Mouse (Mus musculus) urinary bladder, adult 2 months (tissue): ENCODE measurements at regions not wholly inside any gene's neighbourhood (a gene's known extent, or its start where the extent isn't known, plus 50 kb on each side); places are given as distances from the start of the nearest gene placed in this dataset.
"Not testable (repeated sequence)": the region's sequence is repeated elsewhere in the genome, so short reads cannot be mapped to it uniquely, and the experiment has no call there.

Experiments
- DNase-seq: peaks from one replicate; pipeline ENCODE4 v3.0.0; 2022; ENCODE audit warnings: low spot score

DNA sequence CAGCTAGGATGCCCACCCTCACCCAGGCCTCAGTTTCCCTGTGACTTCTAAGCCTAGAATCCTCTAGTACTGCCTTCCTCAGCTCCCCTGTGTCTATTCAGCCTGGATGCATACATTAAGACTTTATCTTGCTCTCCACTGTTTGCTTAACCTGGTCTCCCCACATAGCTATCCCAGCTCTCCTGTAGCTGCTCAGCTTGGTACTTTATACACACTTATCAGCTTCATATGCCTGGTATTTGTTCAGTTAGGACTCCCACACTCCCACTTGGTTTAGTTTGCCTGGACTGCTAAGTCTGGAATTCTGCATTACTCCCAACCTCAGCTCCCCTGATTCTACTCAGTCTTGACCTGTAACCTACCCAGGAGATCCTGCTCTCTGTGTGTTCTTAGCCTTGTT, 147.7 kb downstream of the Tmem121 start:
- peak; percentile 2 for DNase-seq

DNA sequence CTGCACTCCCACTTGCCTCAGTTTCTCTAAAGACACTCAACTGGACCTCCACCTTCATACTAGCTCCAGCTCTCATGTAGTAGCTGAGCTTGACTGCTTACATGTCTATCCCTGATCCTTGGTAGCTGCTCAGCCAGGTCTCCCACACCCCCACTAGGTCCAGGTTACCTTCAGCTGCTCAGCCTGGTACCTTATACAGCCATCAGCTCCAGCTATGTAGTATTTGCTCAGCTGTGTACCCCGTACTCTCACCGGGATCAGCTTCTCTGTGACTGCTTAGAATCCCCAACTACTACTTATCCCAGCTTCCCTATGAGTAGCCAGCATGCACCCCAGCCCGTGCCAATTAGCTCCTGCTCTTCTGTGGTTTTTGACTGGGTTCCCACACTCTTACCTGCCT, 148.1 kb downstream of the Tmem121 start:
- not testable (repeated sequence) for DNase-seq

DNA sequence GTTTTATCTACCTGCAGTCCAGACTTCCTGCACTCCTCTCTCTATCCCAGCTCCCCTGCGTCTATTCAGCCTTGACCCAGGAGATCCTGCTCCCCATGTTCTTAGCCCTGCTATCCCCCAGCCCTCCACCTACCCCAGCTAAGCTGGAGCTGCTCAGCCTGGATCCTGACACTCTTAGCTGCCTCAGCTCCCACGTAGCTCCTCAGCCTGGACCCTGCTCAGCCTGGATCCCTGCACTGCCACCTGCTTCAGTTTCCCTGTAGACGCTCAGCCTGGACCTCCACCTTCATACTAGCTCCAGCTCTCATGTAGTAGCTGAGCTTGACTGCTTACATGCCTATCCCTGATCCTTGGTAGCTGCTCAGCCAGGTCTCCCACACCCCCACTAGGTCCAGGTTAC, 151.5 kb downstream of the Tmem121 start:
- peak; percentile 13 for DNase-seq

DNA sequence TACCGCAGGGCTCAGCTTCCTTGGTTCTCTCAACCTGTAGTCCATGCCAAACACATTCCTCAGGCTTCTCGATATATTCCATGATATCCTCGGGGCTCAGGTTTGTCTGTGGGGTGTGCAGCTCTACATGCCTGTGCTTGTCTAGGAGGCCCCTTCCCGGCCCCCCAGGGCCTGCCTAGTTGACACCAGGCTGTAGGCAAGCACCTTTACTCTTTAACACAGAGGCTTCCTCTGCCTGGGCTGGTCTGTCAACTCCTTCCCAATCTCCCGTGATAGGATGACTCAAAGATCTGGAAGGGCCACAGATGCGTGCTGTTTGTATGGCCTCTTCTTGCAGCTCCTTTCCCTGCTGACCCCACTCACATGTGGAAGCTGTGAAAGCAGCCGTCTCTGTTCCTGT, 150.4 kb upstream of the Adam6b start:
- no peak for DNase-seq

DNA sequence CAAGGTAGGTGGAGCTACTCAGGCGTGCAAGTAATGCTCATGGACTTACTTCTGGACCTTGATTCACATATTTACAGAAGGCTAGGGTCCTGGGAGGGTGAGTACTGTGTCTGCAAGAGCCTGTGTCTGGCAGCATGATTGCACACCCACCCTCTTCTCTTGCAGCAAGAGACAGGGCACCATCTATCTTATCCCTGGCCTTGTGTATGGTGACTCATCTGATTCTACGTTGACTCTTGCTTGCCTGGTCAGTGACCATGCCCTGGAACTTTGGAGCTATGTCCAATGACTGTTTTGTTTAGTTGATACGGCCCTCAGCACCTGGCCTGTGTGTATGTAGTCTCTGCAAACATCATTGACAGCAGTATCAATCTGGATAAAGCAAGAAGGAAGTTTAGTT, 148.3 kb upstream of the Adam6b start:
- DNase-seq = peak; percentile 3

DNA sequence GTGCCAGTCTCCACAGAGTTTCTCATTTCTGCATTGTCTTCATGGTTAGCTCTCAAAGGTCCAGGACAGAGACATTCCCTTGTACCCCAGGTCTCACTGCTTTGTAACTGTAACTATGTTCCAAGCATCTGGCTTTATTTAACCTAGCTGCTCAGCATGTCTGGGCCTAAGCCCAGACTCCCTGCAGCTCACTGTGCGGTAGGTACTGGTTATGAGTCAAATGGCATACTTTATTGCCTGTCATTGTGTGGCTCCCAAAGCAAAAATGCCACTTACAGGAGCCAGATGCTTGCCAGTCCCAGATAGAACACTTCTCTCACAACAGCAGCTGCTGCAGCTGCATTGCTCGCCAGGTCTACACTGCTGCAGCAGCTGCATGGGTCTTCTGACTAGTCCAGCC, 134.2 kb upstream of the Adam6b start:
- DNase-seq = no peak

DNA sequence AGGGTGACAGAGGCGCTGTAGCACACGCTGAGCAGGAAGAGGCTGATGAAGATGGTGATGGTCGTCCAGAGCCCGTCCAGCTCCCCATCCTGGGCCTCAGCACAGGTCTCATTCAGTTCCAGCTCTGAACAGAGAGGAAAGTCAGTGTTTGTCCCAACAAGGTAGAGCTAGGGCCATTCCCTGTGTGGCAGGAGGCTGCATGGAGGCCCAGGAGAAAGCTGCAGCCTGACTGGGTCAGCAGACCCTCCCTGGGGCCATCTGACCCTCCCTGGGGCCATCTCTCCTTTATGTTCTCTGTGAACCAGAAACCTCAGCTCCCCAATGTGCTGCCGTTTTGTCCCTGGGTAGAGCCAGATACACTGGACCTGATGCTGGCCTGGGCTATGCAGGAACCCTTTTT, 131.2 kb upstream of the Adam6b start:
- DNase-seq = no peak

DNA sequence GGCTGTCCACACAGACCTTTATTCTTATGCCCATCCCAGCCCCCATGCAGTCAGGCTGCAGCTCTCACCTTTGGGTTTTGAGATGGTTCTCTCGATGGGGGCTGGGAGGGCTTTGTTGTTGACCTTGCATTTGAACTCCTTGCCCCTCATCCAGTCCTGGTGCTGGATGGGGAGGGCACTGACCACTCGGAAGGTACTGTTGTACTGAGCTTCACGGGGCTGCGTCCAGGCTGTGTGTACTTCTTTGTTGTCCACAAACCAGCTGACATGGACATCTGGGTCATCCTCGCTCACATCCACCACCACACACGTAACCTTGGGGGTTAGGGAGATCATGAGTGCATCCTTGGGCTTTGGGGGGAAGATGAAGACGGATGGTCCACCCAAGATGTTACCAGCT, 129.3 kb upstream of the Adam6b start:
- no peak for DNase-seq

DNA sequence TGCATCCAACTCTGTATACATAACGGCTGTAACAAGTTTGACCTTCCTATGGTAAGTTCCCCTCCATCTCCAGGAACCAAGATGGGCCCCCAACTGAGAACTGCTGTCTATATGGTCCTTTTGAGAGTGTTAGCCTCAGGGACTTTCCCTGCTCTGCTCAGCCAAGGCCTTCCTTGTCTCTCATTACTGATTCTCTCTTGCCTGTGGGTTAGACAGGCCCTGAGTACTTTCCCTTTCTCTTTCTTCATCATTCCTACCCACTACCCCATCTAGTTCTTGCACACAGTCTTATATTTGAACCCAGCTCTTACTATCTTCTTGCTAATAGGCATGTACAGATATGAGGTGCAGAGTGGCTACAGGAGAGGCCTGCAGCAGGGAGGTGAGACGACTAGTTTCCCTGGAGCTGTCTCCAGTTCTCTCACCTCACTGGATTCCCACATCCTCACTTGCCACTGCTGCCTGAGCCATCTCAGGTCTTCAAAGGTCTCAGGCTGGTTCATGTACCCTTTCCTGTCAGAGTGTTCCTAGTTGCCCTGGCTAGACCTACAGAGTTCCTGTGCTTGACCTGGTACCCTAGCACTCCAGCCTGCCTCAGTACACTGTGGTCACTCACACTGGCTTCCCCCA, 126.8 kb upstream of the Adam6b start:
- no peak for DNase-seq

DNA sequence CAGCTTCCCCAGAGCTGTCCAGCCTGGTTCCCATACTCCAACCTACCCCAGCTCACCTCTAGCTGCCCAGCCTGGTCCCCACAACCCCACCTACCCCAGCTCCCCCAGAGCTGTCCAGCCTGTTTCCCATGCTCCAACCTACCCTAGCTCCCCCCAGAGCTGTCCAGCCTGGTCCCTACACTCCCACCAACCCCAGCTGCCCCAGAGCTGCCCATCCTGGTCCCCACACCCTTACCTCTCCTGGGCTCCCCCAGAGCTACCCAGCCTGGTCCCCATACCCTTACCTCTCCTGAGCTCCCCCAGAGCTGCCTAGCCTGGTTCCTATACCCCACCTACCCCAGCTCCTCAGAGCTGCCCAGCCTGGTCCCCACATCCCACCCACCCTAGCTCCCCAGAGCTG, 125.3 kb upstream of the Adam6b start:
- DNase-seq = no peak

DNA sequence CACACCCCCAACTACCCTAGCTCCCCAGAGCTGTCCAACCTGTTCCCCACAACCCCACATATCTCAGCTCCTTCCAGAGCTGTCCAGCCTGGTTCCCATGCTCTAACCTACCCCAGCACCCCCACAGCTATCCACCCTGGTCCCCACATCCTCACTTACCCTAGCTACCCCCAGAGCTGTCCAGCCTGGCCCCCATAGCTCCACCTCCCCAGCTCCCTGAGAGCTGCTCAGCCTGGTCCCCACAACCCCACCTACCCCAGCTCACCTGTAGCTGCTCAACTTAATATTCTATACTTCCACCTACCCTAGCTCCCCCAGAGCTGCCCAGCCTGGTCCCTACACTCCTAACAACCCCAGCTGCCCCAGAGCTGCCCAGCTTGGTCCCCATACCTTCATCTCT, 124.9 kb upstream of the Adam6b start:
- DNase-seq = no peak

DNA sequence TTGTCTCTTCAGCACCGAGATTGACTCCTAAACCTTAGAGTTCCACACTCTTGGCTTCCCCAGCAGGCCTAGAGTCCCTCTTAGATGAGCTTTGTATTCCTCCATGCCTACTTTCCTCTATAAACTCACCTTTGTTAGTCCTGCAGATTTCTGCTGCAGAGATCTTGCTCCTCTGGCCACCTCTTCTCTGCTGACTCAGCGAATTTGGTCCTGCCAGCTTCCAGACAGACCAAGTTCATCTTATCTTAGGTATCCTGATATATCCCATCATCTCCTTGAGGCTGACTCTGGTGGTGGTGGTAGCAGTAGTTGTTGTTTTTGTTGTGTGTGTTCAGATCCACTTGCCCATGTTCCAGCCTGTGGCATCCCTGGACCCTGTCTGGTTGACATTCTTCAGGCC, 123.5 kb upstream of the Adam6b start:
- no peak for DNase-seq

DNA sequence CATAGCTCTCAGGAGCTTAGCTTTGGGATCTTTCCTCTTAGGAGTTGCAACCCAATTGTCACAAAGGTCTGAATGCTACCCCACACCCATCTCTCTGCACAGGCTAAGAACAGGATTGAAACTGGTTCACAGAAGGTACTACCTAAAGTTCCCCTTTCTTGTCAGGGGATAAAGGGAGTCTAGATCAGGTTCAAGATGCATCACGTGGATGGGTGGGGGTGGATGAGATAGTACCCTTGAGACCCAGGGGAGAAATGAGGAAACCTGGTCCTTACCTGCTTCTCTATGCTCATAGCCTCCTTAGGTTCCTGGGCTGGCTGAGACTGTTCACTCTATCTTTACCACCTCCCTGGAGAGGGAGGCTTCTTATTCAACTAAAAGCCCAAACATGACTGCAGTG, 122.9 kb upstream of the Adam6b start:
- DNase-seq = no peak

DNA sequence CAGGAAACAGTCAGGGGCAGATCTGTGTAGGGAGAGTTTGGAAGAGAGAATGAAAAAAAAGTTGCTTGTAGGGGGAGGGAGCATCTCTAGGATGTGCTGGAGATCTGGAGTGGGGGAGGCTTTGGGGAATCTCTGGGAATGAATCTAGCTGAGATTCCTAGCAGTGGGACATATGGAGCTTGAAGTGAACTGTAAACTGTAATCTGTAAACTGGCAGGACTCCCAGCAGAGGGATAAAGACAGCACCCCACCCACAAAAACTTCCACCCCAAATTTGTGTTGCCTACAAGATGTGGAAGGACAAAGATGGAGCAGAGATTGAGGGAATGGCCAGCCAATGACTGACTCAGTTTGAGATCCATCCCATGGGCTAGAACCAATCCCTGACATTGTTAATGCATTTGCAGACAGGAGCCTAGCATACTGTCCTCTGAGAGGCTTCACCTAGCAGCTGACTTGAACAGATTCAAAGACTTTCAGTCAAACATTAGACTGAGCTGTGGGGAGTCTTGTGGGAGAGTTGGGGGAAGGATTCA, 87.7 kb upstream of the Adam6b start:
- no peak for DNase-seq

DNA sequence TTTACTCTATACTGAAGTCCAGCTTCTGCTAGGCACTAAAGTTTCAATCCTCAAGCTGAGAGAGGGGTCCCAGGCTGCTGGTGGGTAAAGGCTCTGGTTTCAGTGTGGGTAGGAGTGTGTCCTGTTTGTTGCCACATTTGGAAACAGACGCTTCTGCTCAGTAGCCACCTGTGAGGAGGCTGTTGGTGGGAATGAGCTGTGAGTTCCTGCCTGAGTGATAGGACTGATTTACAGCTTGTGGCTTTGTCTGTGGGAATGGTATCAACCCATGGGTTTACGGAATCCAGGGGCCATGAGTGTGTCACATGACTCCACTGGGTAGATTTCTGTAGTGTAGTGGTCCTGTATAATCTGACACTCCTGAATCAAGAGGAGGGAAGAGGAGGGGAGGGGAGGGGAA, 86.5 kb upstream of the Adam6b start:
- DNase-seq = no peak

DNA sequence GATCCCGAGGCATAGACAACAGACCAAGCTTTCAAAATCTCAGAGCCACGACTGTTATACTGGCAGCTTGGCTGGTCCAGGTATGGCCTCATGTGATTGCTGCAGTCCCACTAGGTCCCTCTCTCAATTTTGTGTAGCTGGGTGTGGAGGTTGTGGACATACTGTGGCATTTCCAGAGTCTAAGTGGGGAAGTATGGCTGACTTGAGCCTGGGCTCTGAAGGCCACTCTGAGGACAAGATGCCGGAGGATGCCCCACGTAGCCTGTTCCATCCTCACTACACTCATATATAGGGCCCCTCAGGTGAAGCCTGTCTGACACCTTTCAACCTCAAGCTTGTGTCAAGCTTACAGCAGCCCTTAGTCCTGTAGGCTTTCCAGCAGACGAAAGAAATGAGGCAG, 78.2 kb upstream of the Adam6b start:
- DNase-seq = no peak

DNA sequence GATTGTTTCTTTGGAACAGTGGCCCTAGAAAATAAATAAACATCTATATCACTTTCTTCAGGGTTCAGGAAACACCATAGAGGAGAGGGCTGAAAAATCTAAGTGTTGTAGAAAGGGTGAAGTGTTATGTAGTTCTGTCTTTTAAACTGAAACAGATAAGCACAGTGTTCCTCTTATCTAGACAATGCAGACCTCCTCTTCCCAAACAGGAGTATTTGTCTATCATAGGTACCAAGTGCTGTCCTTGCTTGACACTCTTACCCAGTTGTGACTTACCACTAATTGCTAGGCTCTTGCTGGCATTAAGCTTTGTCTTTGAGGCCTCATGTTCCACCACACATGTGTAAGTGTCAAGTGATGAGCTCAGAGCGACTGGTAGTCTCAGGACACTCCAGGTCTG, 75.3 kb upstream of the Adam6b start:
- no peak for DNase-seq

DNA sequence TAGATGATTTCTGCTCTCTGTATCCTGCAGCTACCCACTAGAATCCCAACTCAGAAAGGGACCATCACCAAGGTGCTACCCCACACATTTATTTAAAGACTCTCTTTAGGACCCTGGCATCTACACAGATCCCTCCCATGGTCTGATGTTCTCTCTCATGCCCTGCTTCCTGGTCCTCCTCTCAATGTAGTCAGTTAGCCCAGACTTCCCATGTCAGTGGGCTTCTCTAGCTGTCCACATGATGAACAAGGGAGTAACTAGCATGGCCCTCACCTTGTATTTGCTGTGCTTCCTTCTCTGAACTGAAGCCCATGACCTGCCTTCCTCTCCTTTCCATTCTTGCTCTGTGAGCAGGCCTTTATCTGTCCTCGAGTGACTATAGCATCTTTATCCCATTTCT, 71.8 kb upstream of the Adam6b start:
- DNase-seq = no peak

DNA sequence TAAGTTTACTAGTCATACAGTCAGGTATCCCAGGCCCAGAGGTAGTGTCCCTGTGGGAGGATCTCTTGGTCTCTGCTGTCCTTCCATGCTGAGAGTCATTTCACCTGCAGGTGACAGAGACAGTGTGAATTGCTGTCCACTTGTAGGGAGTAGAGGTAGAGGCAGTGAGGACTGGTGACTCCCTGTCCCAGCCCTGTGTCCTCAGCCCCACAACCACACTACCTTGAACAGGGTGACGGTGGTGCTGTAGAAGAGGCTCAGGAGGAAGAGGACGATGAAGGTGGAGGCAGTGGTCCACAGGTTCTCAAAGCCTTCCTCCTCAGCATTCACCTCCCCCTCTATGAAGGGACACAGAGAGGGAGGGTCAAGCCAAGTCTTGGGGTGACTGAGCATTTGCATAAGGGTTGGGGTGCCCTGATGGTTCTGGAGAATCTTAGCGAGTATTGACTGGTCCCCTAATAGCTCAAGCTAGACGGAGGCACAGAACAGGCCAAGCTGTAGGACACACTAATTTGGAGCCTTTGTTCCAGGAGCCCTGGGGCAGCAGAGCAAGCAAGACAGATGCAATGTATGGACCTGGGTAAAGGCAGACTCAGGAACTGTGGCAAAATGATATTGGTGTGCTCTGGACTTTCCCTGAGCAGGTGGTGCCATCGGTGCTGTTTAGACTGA, 70.4 kb upstream of the Adam6b start:
- DNase-seq = no peak

DNA sequence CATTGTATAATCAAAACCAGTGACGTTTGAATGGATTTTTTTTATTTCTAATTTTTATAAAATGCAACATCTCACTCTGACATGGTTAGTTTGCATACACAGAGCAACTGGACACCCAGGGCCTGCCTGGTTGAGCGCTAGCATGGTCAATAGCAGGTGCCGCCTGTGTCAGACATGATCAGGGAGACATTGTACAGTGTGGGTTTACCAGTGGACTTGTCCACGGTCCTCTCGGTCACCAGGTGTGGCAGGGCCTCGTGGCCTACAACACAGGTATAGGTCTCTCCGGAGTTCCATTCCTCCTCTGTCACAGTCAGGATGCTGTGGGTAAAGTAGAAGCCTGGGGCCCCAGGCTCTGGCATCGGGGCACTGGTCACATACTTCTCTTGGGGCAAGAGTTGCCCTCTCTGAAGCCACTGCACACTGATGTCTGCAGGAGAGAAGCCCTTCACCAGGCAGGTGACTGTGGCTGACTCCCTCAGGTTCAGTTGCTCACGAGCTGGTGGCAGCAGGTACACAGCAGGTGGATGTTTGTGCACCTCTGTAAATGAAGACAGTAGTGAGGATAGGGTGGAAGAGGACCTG, 68.5 kb upstream of the Adam6b start:
- DNase-seq = no peak

DNA sequence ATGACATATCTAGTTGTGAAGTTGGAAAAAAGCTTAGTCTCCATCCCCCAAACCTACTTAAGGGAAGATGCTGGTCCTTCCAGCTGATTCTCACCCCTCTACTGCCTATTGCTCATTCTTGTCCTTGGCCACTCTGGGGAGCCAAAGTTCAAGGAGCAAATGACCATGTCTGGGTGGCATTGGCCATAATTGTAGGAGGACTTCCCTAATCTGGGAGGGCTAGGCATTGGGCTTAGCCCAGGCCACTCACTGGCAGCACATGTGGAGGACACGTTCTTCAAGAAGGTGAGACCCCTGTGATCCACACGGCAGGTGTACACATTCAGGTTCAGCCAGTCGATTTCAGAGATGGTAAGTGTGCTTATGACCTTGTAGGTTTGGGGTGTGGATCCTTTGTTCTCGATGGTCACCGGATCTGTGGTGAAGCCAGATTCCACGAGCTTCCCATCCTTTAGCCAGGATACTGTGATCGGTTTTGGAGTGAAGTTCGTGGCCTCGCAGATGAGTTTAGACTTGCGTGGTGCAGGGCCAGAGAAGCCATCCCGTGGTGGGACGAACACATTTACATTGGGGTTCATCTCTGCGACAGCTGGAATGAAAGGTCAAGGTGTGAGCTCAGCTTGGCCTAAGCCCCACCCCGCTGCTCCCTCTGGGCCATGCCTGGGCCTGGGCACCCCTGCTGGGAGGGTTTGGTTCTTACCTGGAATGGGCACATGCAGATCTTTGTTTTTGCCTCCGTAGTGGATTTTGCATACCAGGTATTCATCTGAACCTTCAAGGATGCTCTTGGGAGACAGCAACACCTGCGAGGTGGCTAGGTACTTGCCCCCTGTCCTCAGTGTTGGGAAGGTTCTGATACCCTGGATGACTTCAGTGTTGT, 67.4 kb upstream of the Adam6b start:
- DNase-seq = no peak

DNA sequence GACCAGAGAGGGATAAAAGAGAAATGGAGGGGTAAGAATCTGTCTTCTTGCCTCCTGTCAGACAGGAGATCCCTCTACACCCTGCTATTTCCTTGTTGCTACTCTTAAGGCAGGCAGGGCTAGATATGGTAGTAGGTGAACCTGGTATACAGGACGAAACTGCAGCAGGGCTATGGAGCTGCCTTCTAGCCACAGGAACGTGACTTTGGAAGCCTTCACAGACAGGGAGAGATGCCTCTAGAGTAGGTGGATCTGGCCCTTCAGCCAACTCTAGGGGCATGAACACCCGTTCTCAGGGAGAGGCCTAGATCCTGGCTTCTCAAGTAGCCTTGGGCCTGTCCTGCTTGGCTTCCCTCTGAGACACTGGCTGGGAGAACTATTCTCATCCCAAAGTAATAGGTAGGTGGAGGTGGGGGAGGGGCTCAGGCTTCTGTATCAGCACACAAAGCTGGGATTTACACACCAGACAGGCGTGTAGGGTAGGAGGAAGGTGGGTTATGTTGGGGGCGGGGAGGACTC, 66.5 kb upstream of the Adam6b start:
- no peak for DNase-seq
